Mouse (Mus musculus): ENCODE data around the gene Rbm18. TPM values are rescaled to one million over a fixed set of nuclear protein-coding genes. Genes with fewer than 3 reads are reported as not detected.

Gene Rbm18
- polyA plus RNA-seq, 1 experiment = 40.6 TPM

GRCm38 (mm10) chr2:36112632-36113031 lies 23.9 kb downstream of the Rbm18 start:
- Histone ChIP-seq H3K9ac (ENCODE audit: low read depth, poor library complexity, severe bottlenecking) (no peak overlapping the region), H3K9me3 (replicated peaks; ENCODE audit: control insufficient read depth, insufficient read depth, low read length, poor library complexity, severe bottlenecking) (no peaks in the 10 kb centered on the region)

GRCm38 (mm10) chr2:36108615-36109014 lies 28.0 kb downstream of the Rbm18 start:
- no peaks in the 10 kb centered on the region for H3K4me1 ChIP-seq (ENCODE audit: control insufficient read depth, insufficient read depth, low read length)
- no peaks in the 10 kb centered on the region for H3K36me3 ChIP-seq (ENCODE audit: control insufficient read depth, insufficient read depth, low read length, poor library complexity, severe bottlenecking)
- no peak overlapping the region for H3K4me3 ChIP-seq (ENCODE audit: low read depth, low read length)
- peaks cover 20% of the 10 kb centered on the region for H3K27me3 ChIP-seq (ENCODE audit: control insufficient read depth, insufficient read depth, low read length, poor library complexity, severe bottlenecking)
- H3K27ac ChIP-seq (ENCODE audit: insufficient read depth, low read length) = no peak overlapping the region
- H3K9ac ChIP-seq (ENCODE audit: low read depth, poor library complexity, severe bottlenecking) = no peak overlapping the region
- H3K9me3 ChIP-seq (replicated peaks; ENCODE audit: control insufficient read depth, insufficient read depth, low read length, poor library complexity, severe bottlenecking) = no peaks in the 10 kb centered on the region
- TF ChIP-seq POLR2A (IDR thresholded peaks at IDR 0.05; ENCODE audit: insufficient read depth, low read length) = no peak
- TF ChIP-seq EP300 (IDR thresholded peaks at IDR 0.05; ENCODE audit: insufficient read depth, low read depth, low read length) = no peak
- no peak for TF ChIP-seq CTCF (IDR thresholded peaks at IDR 0.05; ENCODE audit: low read depth, low read length)

More at GRCm38 (mm10) chr2:36112632-36113031, 23.9 kb downstream of the Rbm18 start:
- Histone ChIP-seq H3K27me3 (ENCODE audit: control insufficient read depth, insufficient read depth, low read length, poor library complexity, severe bottlenecking) (no peaks in the 10 kb centered on the region), H3K4me1 (ENCODE audit: control insufficient read depth, insufficient read depth, low read length) (no peaks in the 10 kb centered on the region), H3K27ac (ENCODE audit: insufficient read depth, low read length) (no peak overlapping the region), H3K4me3 (ENCODE audit: low read depth, low read length) (no peak overlapping the region), H3K36me3 (ENCODE audit: control insufficient read depth, insufficient read depth, low read length, poor library complexity, severe bottlenecking) (peaks cover 10% of the 10 kb centered on the region)
- TF ChIP-seq EP300 (IDR thresholded peaks at IDR 0.05; ENCODE audit: insufficient read depth, low read depth, low read length) (no peak), POLR2A (IDR thresholded peaks at IDR 0.05; ENCODE audit: insufficient read depth, low read length) (no peak), CTCF (IDR thresholded peaks at IDR 0.05; ENCODE audit: low read depth, low read length) (no peak)

GRCm38 (mm10) chr2:36104956-36105741 lies 31.4 kb downstream of the Rbm18 start, which contains the start of gene Lhx6:
Lhx6 (minus strand) TSS chr2:36105408.
- Histone ChIP-seq H3K9me3 (replicated peaks; ENCODE audit: control insufficient read depth, insufficient read depth, low read length, poor library complexity, severe bottlenecking) (no peaks in the 10 kb centered on the region), H3K4me1 (ENCODE audit: control insufficient read depth, insufficient read depth, low read length) (peaks cover 2% of the 10 kb centered on the region), H3K27ac (ENCODE audit: insufficient read depth, low read length) (no peak within 1 kb of the TSS)

GRCm38 (mm10) chr2:36104436-36104955 lies 32.1 kb downstream of the Rbm18 start:
- Histone ChIP-seq H3K36me3 (ENCODE audit: control insufficient read depth, insufficient read depth, low read length, poor library complexity, severe bottlenecking) (no peaks in the 10 kb centered on the region), H3K4me3 (ENCODE audit: low read depth, low read length) (peak overlapping the region; percentile 40), H3K9me3 (replicated peaks; ENCODE audit: control insufficient read depth, insufficient read depth, low read length, poor library complexity, severe bottlenecking) (no peaks in the 10 kb centered on the region), H3K4me1 (ENCODE audit: control insufficient read depth, insufficient read depth, low read length) (peaks cover 2% of the 10 kb centered on the region), H3K27me3 (ENCODE audit: control insufficient read depth, insufficient read depth, low read length, poor library complexity, severe bottlenecking) (peaks cover 26% of the 10 kb centered on the region), H3K27ac (ENCODE audit: insufficient read depth, low read length) (no peak overlapping the region), H3K9ac (ENCODE audit: low read depth, poor library complexity, severe bottlenecking) (peak overlapping the region; percentile 72)
- TF ChIP-seq POLR2A (IDR thresholded peaks at IDR 0.05; ENCODE audit: insufficient read depth, low read length) = no peak
- TF ChIP-seq EP300 (IDR thresholded peaks at IDR 0.05; ENCODE audit: insufficient read depth, low read depth, low read length) = no peak
- TF ChIP-seq CTCF (IDR thresholded peaks at IDR 0.05; ENCODE audit: low read depth, low read length) = no peak

More at GRCm38 (mm10) chr2:36104956-36105741, 31.4 kb downstream of the Rbm18 start, which contains the start of gene Lhx6:
- peak within 1 kb of the TSS; percentile 72 for H3K9ac ChIP-seq (ENCODE audit: low read depth, poor library complexity, severe bottlenecking)
- no peak for TF ChIP-seq POLR2A (IDR thresholded peaks at IDR 0.05; ENCODE audit: insufficient read depth, low read length)
- TF ChIP-seq EP300 (IDR thresholded peaks at IDR 0.05; ENCODE audit: insufficient read depth, low read depth, low read length) = no peak
- no peak for TF ChIP-seq CTCF (IDR thresholded peaks at IDR 0.05; ENCODE audit: low read depth, low read length)
- H3K4me3 ChIP-seq (ENCODE audit: low read depth, low read length) = peak within 1 kb of the TSS; percentile 45
- H3K27me3 ChIP-seq (ENCODE audit: control insufficient read depth, insufficient read depth, low read length, poor library complexity, severe bottlenecking) = peaks cover 26% of the 10 kb centered on the region
- no peaks in the 10 kb centered on the region for H3K36me3 ChIP-seq (ENCODE audit: control insufficient read depth, insufficient read depth, low read length, poor library complexity, severe bottlenecking)

GRCm38 (mm10) chr2:36103555-36104367 lies 32.8 kb downstream of the Rbm18 start:
- Histone ChIP-seq H3K9ac (ENCODE audit: low read depth, poor library complexity, severe bottlenecking) (no peak overlapping the region), H3K4me1 (ENCODE audit: control insufficient read depth, insufficient read depth, low read length) (peaks cover 2% of the 10 kb centered on the region)

More at GRCm38 (mm10) chr2:36103555-36104367, 32.8 kb downstream of the Rbm18 start:
- TF ChIP-seq EP300 (IDR thresholded peaks at IDR 0.05; ENCODE audit: insufficient read depth, low read depth, low read length) (no peak), CTCF (IDR thresholded peaks at IDR 0.05; ENCODE audit: low read depth, low read length) (no peak), POLR2A (IDR thresholded peaks at IDR 0.05; ENCODE audit: insufficient read depth, low read length) (no peak)
- Histone ChIP-seq H3K27ac (ENCODE audit: insufficient read depth, low read length) (no peak overlapping the region), H3K4me3 (ENCODE audit: low read depth, low read length) (peak overlapping the region; percentile 1; the same call in 1 of the 2 replicates), H3K9me3 (replicated peaks; ENCODE audit: control insufficient read depth, insufficient read depth, low read length, poor library complexity, severe bottlenecking) (no peaks in the 10 kb centered on the region), H3K36me3 (ENCODE audit: control insufficient read depth, insufficient read depth, low read length, poor library complexity, severe bottlenecking) (no peaks in the 10 kb centered on the region), H3K27me3 (ENCODE audit: control insufficient read depth, insufficient read depth, low read length, poor library complexity, severe bottlenecking) (peaks cover 26% of the 10 kb centered on the region)

Measured in ES-Bruce4 (cell line).